Mouse (Mus musculus) induced T-regulatory cell, adult 2 months (primary cell): ENCODE measurements around the gene Tmem147.
"Not testable (repeated sequence)": the region's sequence is repeated elsewhere in the genome, so short reads cannot be mapped to it uniquely, and the experiment has no call there.

Experiments
- DNase-seq: peaks from one replicate; pipeline ENCODE4 v3.0.0-alpha.2; 2012; ENCODE audit warnings: low read depth

The Tmem147 gene

GRCm38 (mm10) chr7:30729396-30730063, at the start of gene Tmem147:
Gene Tmem147, minus strand, starts transcription at chr7:30729540.
- peak; percentile 95 for DNase-seq

GRCm38 (mm10) chr7:30777911-30778310, 48.6 kb upstream of the Tmem147 start:
- DNase-seq: no peak

GRCm38 (mm10) chr7:30777081-30777579, 47.8 kb upstream of the Tmem147 start:
- DNase-seq: no peak

GRCm38 (mm10) chr7:30776104-30776503, 46.8 kb upstream of the Tmem147 start:
- no peak for DNase-seq

- no peak for DNase-seq
Measured at GRCm38 (mm10) chr7:30769236-30769635, 39.9 kb upstream of the Tmem147 start.

GRCm38 (mm10) chr7:30766408-30766807, 37.1 kb upstream of the Tmem147 start:
- DNase-seq: no peak

GRCm38 (mm10) chr7:30765173-30765572, 35.8 kb upstream of the Tmem147 start:
- DNase-seq: no peak

GRCm38 (mm10) chr7:30763456-30763855, 34.1 kb upstream of the Tmem147 start, which contains the start of gene Dmkn:
Gene Dmkn, plus strand, starts transcription at chr7:30763756.
- no peak for DNase-seq

- DNase-seq: no peak
Measured at GRCm38 (mm10) chr7:30761769-30762352, 32.5 kb upstream of the Tmem147 start.

GRCm38 (mm10) chr7:30758853-30759252, 29.5 kb upstream of the Tmem147 start:
- no peak for DNase-seq

GRCm38 (mm10) chr7:30757001-30757400, 27.7 kb upstream of the Tmem147 start:
- no peak for DNase-seq

GRCm38 (mm10) chr7:30751086-30751669, 21.8 kb upstream of the Tmem147 start, which contains the start of gene Sbsn:
Gene Sbsn, plus strand, starts transcription at chr7:30751471.
- no peak for DNase-seq

- no peak for DNase-seq
Measured at GRCm38 (mm10) chr7:30749824-30750606, 20.7 kb upstream of the Tmem147 start.

GRCm38 (mm10) chr7:30747525-30748204, 18.3 kb upstream of the Tmem147 start:
- DNase-seq: peak; percentile 21

GRCm38 (mm10) chr7:30744022-30744598, 14.8 kb upstream of the Tmem147 start:
- DNase-seq: no peak

GRCm38 (mm10) chr7:30743617-30744016, 14.3 kb upstream of the Tmem147 start, which contains the start of gene Gapdhs:
Gene Gapdhs, minus strand, starts transcription at chr7:30743681.
- DNase-seq: not testable (repeated sequence)

GRCm38 (mm10) chr7:30742570-30742969, 13.2 kb upstream of the Tmem147 start:
- not testable (repeated sequence) for DNase-seq

- DNase-seq: peak; percentile 14
Measured at GRCm38 (mm10) chr7:30736211-30736610, 6.9 kb upstream of the Tmem147 start.

- DNase-seq: peak; percentile 33
Measured at GRCm38 (mm10) chr7:30730064-30730722, 853 bp upstream of the Tmem147 start.

- peak; percentile 59 for DNase-seq
Measured at GRCm38 (mm10) chr7:30728739-30729395, 473 bp downstream of the Tmem147 start.
